Mouse (Mus musculus) liver, embryonic 16.5 days (tissue): Measurements from ENCODE around the gene Card11. TPM values are rescaled to one million over a fixed set of nuclear protein-coding genes. Genes with fewer than 3 reads are reported as not detected.

Experiments
- ATAC-seq: fragments of 200-750 bp; cut with Nextera tagmentation; 2 replicates; pipeline ENCODE4 v1.8.0; 2017; ENCODE audit warnings: low read depth, mild to moderate bottlenecking, moderate number of reproducible peaks, moderate library complexity
- H3K27ac ChIP-seq: fragments of 300-500 bp; sonication (generic); 2 replicates; pipeline ENCODE4 v1.5.1; 2014; ENCODE audit warnings: mild to moderate bottlenecking, low read length
- H3K27me3 ChIP-seq: fragments of 300-500 bp; sonication (generic); 2 replicates; pipeline ENCODE4 v1.6.1; 2014; ENCODE audit warnings: low read depth, low read length, mixed read lengths; ENCODE audit not compliant: control insufficient read depth, insufficient read depth
- H3K36me3 ChIP-seq: fragments of 300-500 bp; sonication (generic); 2 replicates; pipeline ENCODE4 v1.6.1; 2014; ENCODE audit warnings: mild to moderate bottlenecking; ENCODE audit not compliant: control insufficient read depth, insufficient read depth
- H3K4me1 ChIP-seq: fragments of 300-500 bp; sonication (generic); 2 replicates; pipeline ENCODE4 v1.6.1; 2014; ENCODE audit warnings: low read depth, low read length, mixed read lengths; ENCODE audit not compliant: control insufficient read depth
- H3K4me2 ChIP-seq: fragments of 300-500 bp; sonication (generic); 2 replicates; pipeline ENCODE4 v1.6.1; 2014; ENCODE audit warnings: low read depth, low read length, mixed read lengths
- H3K4me3 ChIP-seq: fragments of 300-500 bp; sonication (generic); 2 replicates; pipeline ENCODE4 v1.5.1; 2014; ENCODE audit warnings: low read depth, mild to moderate bottlenecking, low read length
- H3K9ac ChIP-seq: fragments of 300-500 bp; sonication (generic); 2 replicates; pipeline ENCODE4 v1.6.1; 2014; ENCODE audit warnings: low read depth, low read length
- H3K9me3 ChIP-seq: fragments of 300-500 bp; sonication (generic); replicated peaks from 2 replicates; pipeline ENCODE4 v1.6.1; 2016; ENCODE audit warnings: low read length; ENCODE audit not compliant: control insufficient read depth
- WGBS: fragments of 180-500 bp; shearing (Covaris S2); extraction: QIAGEN DNeasy Blood & Tissue Kit; methylation state at CpG from one replicate; pipeline ENCODE4 v1.1.7; 2014; ENCODE audit not compliant: insufficient replicate concordance; 5-methylcytosine and 5-hydroxymethylcytosine counted together
- polyA plus RNA-seq: library from polyadenylated mRNA; unstranded; fragments of >200 nt; fragmentation: Nextera tagmentation; extraction: Ambion mirVana; gene quantifications from 2 replicates; pipeline ENCODE4 v1.2.1, GENCODE M21; 2015

Card11 gene
- polyA plus RNA-seq, 1 experiment from 2014 or later, result 0.08 TPM

DNA sequence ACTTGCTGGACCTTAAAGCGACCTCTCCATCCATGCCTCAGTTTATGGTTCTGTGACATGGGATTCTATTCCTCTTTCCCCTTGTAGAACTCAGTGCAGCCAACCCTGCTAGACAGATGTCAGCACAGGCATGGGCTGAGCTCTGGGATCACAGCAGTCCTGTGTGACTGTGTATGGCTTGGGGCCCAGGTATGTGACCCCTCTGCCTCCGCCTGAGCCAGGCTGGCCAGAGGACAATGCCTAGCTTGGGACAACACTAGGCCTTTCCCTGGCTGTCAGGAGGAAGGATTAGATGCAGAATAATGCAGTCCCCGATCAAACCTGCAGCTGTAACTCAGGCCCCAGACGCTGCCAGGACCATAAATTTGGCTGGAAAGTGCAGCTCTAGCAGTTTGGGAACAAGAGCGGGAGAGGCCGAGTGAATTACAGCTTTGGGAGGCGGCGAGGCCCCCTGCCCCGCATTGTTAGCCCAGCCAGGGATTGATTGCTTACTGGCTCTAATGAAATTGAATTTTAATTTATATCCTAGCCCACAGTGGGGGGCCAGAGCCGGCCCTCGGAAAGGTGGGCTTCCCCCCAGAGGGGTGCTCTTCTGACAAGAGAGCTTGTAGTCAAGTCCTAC, 144.4 kb downstream of the Card11 start:
- no peaks in the 10 kb centered on the region for H3K4me1 ChIP-seq
- no peaks in the 10 kb centered on the region for H3K9me3 ChIP-seq
- no peak for ATAC-seq
- H3K27me3 ChIP-seq, result no peaks in the 10 kb centered on the region
- H3K27ac ChIP-seq, result no peak overlapping the region
- no peak overlapping the region for H3K9ac ChIP-seq
- WGBS, result 67% methylated on average over 11 of the region's 11 CpGs
- H3K36me3 ChIP-seq, result no peaks in the 10 kb centered on the region
- H3K4me2 ChIP-seq, result no peak overlapping the region
- H3K4me3 ChIP-seq, result no peak overlapping the region

DNA sequence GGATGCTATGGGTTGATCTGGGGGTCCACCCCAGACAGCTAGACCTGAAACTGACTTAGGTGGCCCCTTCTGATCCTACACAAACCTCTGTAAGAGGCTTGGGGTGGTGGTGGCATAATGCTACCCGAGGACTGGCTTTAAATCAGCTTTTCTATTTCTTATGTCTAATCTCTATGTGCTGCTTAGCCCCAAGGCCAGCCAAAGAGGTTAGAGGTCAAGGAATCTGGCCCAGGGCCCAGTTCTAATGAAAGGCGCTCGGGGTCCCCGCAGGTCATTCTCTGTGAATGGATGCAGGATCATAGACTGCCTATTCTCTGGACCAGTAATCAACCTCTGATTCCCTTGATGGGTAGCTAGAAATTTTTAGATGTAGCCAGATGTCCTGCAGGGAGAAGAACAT, 145.7 kb downstream of the Card11 start:
- 58% methylated on average over 4 of the region's 4 CpGs for WGBS
- no peaks in the 10 kb centered on the region for H3K9me3 ChIP-seq
- H3K27me3 ChIP-seq, result no peaks in the 10 kb centered on the region
- no peaks in the 10 kb centered on the region for H3K4me1 ChIP-seq
- no peak overlapping the region for H3K4me2 ChIP-seq
- no peak overlapping the region for H3K27ac ChIP-seq
- no peak overlapping the region for H3K4me3 ChIP-seq
- no peaks in the 10 kb centered on the region for H3K36me3 ChIP-seq
- ATAC-seq, result no peak
- H3K9ac ChIP-seq, result no peak overlapping the region

DNA sequence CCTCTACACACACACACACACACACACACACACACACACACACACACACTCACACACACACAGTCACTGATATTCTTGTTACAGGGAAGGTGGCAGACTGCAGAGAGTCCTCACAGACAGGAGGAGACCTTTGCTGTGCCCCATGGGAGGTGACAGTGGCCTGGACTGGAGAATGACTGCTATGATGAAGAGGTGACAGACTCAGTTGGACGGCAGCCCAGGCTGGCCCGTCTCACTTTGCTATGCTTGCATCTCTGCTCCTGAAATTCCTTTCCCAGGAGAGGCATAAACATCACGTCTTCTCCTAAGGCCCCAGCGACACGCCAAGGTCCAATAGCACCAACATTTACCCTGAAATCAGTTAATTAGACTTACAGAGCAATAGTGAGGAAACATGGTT, 146.7 kb downstream of the Card11 start:
- Histone ChIP-seq H3K9ac (no peak overlapping the region), H3K36me3 (no peaks in the 10 kb centered on the region), H3K4me3 (no peak overlapping the region), H3K9me3 (no peaks in the 10 kb centered on the region), H3K27me3 (no peaks in the 10 kb centered on the region), H3K4me1 (no peaks in the 10 kb centered on the region), H3K4me2 (no peak overlapping the region), H3K27ac (no peak overlapping the region)
- no peak for ATAC-seq
- 63% methylated on average over 5 of the region's 5 CpGs for WGBS

DNA sequence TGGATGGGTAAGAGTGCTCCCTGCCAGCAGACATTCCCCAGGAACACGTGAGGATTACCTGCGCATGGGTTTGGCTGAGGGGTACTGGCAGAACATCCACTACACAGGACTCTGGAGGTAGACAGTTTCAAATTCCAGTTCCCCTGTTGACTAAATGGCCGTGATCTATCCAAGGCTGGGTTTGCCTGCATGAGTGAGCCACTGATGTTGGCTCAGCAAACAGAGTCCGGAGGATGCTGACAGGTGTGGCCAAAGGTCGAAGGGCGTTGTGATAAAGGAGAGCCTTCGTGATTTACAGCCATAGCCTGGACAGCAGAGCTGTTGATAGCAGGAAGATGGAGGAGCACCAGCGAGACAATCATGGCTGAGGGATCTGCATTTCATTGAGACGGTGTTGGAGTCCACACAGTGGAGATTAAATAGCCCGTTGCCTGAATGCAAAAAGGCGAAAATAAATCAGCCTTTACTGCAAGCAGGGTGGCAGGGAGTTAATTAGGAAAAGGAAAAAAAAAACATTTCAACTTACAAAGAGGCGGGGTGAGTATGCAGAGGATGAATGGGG, 147.9 kb downstream of the Card11 start:
- Histone ChIP-seq H3K4me2 (0 out of 2 replicates have a peak overlapping the region, but pooled peaks have one; percentile 8), H3K9ac (no peak overlapping the region), H3K27ac (no peak overlapping the region), H3K9me3 (no peaks in the 10 kb centered on the region), H3K4me3 (no peak overlapping the region), H3K36me3 (no peaks in the 10 kb centered on the region), H3K4me1 (no peaks in the 10 kb centered on the region), H3K27me3 (no peaks in the 10 kb centered on the region)
- 61% methylated on average over 12 of the region's 12 CpGs for WGBS
- peak; percentile 82 for ATAC-seq

DNA sequence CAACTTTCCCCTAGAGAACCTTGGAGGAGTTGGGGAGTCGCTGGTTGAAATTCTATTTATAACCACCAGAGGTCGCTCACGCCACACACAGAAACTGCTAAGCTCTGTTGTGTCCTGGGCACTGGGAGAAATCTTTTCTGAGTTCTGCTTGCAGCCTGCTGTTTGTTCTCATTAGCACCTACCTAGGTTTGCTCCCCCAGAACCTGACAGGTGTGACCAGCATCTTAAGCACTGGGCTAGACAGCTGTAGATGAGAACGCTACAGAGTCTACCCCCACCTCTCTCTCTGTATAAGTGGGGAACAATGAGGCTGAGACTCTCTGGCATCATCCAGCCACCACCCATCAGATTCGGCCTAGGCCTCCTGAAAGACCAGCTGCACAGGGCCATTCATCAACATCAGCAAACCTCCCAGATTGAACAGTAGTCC, 153.1 kb downstream of the Card11 start:
- 18% methylated on average over 5 of the region's 5 CpGs for WGBS
- Histone ChIP-seq H3K9ac (no peak overlapping the region), H3K4me2 (no peak overlapping the region), H3K4me3 (no peak overlapping the region), H3K4me1 (no peaks in the 10 kb centered on the region), H3K27ac (no peak overlapping the region), H3K36me3 (no peaks in the 10 kb centered on the region), H3K27me3 (no peaks in the 10 kb centered on the region), H3K9me3 (no peaks in the 10 kb centered on the region)
- no peak for ATAC-seq

DNA sequence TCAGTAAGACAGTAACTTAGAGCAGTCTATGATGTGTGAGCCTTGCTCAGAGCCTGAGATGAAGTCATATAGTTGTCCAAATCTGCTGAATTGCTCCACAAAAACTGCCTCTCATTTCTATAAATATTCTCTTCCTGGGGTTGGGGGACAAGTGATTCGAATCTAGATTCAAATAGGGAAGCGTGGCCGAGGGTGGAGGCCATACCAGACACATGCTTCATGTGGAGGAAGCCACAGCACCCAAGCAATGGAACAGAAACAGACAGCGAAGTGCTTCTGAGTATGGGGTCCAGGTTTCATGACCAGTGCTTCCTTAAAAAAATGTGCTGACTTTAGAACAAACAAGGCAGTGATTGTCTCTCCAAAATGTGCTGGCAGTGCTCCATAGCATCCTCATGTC, 158.4 kb downstream of the Card11 start:
- no peak overlapping the region for H3K27ac ChIP-seq
- ATAC-seq, result no peak; the same call in 1 of the 2 replicates
- H3K4me1 ChIP-seq, result no peaks in the 10 kb centered on the region
- H3K27me3 ChIP-seq, result no peaks in the 10 kb centered on the region
- H3K9me3 ChIP-seq, result no peaks in the 10 kb centered on the region
- H3K4me2 ChIP-seq, result no peak overlapping the region
- WGBS, result 41% methylated on average over 4 of the region's 4 CpGs
- no peak overlapping the region for H3K9ac ChIP-seq
- H3K4me3 ChIP-seq, result no peak overlapping the region
- H3K36me3 ChIP-seq, result no peaks in the 10 kb centered on the region

DNA sequence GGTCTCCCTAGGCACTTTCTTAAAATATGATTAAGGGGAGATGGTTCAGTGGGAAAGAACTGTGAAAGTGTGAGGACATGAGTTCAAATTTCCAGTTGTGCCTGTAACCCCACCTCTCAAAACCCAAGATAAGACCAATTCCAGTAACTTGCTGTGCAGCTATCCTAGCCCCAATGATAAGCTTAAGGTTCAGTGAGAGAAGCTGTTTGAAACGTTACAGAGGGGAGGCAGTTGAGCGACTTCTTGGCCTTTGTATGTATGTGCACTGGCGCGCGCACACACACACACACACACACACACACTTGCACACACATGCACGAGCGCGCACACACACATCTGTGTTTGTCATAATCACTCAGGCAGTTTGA, 169.3 kb downstream of the Card11 start:
- Histone ChIP-seq H3K27me3 (no peaks in the 10 kb centered on the region), H3K36me3 (no peaks in the 10 kb centered on the region), H3K9ac (no peak overlapping the region), H3K9me3 (no peaks in the 10 kb centered on the region), H3K4me2 (peak overlapping the region; percentile 86), H3K27ac (peak overlapping the region; percentile 60), H3K4me1 (peaks cover 29% of the 10 kb centered on the region), H3K4me3 (peak overlapping the region; percentile 57)
- WGBS, result 54% methylated on average over 8 of the region's 8 CpGs
- no peak for ATAC-seq

DNA sequence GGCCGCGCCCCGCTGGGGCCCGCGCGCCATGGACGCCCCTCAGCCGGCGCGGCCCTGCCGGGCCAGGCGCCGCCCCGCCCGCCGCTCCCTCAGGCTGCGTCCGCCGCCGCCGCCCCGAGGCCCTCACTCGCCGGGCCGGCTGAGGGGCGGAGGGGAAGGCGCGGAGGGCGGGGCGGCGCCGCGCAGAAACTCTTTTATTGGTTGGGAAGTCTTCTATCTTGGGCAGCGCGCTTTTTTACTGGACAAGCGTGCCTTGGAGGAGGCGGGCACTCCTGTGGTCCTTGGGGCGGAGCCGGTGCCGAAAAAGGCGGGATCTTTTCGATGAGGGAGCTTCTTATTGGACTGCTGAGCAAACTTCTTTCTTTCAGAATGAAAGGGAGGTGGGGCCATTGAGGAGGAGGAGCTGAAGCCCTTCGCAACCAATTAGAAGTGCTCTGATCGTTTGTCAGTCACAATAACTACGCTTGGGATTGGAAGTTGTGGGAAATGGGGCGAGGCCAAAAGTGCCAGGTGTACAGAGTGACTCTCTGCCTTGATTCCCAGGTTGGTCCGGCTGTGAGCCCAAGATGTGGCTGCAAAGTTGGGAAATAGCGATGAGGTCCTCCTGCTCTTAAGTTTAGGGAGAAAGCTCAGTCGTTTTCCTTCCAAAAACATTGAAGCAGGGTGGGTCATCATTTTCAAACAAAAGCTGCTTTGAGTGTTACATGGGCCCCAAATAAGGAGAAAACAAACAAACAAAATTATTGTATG, 169.9 kb downstream of the Card11 start, which contains the start of gene Gna12:
TSS of gene Gna12 (minus strand) at position 118 of the 750 bp plus-strand sequence.
- peak; percentile 95 for ATAC-seq
- peak within 1 kb of the TSS; percentile 73 for H3K27ac ChIP-seq
- H3K27me3 ChIP-seq, result no peaks in the 10 kb centered on the region
- peaks cover 35% of the 10 kb centered on the region for H3K4me1 ChIP-seq
- peak within 1 kb of the TSS; percentile 96 for H3K4me2 ChIP-seq
- H3K9ac ChIP-seq, result peak within 1 kb of the TSS; percentile 77
- H3K4me3 ChIP-seq, result peak within 1 kb of the TSS; percentile 83
- no peaks in the 10 kb centered on the region for H3K9me3 ChIP-seq
- no peaks in the 10 kb centered on the region for H3K36me3 ChIP-seq
- under 1% methylated on average over 37 of the region's 49 CpGs for WGBS

DNA sequence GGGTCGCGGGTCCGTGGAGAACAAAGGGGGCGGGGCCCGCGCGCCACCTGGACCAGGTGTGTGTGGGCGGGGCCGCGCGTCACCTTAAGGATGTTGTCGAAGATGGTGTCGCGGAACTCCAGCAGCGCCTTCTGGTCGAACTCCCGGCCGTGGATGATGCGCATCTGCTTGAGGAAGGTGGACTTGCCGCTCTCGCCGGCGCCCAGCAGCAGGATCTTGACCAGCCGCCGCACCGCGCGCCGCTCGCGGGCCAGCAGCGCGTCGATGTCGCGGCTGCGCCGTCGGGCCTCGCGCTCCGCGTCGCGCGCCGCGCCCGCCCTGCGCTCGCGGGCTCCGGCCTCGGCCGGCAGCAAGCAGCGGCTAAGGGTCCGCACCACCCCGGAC, 170.5 kb downstream of the Card11 start:
- no peak for ATAC-seq
- WGBS, result under 1% methylated on average over 57 of the region's 58 CpGs
- no peaks in the 10 kb centered on the region for H3K27me3 ChIP-seq
- peak overlapping the region; percentile 77 for H3K9ac ChIP-seq
- H3K9me3 ChIP-seq, result no peaks in the 10 kb centered on the region
- H3K36me3 ChIP-seq, result no peaks in the 10 kb centered on the region
- H3K4me3 ChIP-seq, result peak overlapping the region; percentile 83
- H3K4me2 ChIP-seq, result peak overlapping the region; percentile 96
- H3K27ac ChIP-seq, result peak overlapping the region; percentile 73
- H3K4me1 ChIP-seq, result peaks cover 36% of the 10 kb centered on the region
